Mouse (Mus musculus): ENCODE results near the gene Gm45521.
A peak's percentile ranks its signal among the peaks of the same experiment; 100 is the strongest.
"Not testable (repeated sequence)": the region's sequence is repeated elsewhere in the genome, so short reads cannot be mapped to it uniquely, and the experiment has no call there.

The Gm45521 gene

DNA sequence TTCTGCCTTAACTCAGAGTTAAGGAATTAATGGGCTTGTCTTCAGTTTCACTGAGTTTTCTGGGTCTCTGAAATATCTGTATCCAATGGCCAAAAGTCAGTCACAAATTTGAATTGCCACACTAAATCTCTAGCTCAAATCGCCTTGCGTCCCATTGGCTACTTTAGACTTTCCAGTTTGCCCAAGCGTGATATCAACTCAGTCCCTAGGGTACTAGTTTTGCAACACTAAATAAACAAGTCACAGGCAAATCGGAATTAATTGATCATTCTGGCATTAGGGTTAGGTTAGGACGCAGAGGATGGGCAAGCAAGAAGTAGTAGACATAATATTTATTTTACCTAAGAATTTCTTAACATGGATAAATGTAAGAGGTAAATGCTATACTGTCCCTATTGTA lies 43.2 kb downstream of the Gm45521 start:
- DNase-seq = no peak

DNA sequence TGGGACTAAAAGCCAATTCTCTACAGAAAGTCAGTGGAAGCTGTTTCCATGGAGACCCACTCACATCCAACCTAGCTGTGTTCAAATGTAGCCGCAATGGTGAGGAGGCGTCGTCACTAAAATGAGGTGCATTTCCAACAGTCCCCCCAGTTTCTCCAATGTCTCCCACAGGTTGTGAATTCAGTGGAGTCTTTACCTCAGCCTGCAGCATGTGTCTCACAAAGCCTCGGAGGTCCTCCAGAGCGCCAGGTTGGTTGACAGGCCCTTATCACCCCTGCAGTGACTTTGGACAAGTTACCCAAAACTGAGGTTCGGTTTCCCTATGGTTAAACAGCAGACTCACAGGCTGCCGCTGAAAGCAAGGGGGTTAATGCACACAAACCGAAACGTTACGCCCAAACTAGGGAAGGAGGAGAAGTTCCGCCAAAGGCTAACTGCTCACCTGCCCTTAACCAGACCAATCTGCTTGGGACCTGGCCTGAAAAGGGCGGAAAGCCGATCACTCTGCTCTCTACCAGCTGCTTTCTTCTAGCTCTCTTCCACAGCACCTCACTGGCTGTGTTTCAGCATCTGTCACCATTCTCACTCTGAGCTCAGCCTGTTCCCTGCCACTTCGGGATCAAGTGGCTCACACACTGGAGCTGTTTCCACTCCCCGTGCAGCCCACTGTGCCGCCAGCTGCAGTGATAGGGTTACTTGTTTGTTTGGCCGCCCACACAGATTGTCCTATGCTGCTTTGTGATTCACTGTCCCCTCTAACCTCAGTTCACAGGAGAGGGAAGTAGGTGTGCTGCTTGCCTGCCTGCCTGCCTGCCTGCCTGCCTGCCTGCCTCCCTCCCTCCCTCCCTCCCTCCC lies 44.0 kb downstream of the Gm45521 start:
- no peak for DNase-seq

DNA sequence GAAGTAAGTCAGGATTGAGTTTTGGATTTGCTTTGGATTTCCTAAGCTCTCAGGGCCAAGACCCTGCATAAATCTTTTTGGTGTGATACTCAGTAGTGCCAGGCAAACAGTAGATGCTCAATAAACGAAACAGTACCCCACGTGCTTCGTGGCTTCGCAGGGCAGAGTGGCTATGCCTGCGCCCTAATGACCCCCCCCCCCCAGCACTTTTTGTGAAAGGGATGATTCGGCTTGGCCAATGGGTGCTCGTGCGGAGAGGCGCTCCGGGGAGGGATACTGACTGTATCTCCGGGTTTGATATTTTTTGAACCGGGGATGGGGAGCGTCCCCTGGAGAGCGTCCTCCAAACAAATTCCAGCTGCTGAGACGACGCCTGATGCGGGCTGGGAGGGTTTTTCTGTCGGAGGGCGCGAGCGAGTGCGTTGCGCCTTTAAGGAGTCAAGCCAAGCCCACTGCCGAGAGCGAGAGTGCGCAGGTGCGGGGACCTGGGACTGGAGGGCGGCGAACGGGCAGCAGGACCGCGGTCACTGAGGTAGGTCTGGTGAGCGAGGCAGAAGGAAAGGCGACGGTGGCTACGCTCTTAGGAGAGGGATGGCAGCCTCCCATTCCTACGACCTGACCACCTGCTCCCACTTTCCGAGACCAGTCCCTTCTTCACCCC lies 45.5 kb downstream of the Gm45521 start, which contains the start of gene Abhd6:
Gene Abhd6, plus strand, starts transcription at position 471 of the 661 bp plus-strand sequence.
- DNase-seq = peak; percentile 93 to 94

DNA sequence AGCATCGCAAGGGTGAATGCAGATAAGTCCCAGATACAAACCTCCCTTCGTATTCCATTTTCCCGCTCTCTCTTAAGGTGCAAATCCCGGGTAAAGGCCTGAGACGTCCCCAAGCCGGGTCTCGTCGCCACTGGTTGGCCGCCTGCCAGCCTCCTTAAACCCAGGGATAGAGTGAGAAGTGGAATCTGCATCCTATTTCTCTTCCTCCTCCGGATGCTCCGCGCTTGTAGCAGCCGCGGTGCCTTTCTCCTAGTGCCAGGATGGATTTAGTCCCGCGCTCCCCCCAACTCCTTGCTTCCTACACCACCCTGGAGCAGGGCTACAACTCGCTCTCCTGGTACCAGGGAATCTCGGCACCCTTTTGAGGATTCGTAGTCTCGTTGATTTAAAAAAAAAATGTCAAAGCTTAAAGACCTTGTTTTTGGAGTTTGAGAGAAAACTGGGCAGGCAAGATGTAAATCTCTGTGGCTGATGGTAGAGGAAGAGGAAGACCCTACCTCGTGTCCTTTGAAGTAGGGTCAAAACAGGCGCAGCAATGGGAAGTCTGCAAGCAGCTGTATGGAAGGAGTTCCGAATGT lies 46.1 kb downstream of the Gm45521 start:
- DNase-seq = peak; percentile 77 to 81

DNA sequence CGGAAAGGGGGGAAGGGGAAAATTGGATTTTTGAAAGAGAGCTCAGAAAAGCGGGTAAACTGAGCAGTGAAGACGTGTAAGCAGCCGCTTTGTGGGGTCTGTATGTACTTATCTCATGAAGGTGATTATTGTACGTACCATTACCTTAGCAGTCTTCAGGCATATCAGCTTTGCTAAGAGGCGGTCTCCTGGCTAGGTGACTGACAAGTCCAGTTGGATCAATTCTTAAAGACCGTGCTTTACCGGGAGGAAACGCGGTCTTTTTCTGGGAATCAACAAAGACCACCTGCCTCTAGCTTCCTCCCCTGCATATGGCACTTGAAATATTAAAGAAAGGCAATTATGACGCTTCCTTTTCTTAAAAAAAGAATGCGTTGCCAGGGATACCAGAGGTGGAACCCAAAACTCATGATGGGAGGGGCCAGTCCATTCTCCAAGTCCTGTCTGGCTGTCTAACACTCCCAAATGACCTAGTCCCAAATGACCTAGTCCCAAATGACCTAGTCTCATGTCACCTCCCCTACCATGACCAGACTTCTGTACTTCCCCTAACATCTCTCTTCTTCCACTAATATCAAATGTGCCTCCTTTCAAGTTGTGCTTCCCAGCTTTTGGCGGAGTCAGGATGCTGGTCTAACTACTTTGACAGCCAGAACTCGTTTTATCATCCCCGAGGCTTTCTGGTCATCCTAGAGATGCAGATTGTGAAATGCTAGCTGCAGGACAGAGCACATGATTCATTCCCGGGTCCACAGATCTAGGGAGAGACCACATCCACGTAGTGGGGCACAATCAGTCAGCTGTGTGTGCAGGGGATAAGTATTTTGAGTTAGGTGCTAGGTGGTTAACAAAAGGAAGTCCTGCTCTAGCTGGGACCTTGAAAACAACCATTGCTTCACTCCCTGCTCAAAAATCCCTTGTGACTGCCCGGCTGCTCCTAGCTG lies 46.9 kb downstream of the Gm45521 start:
- DNase-seq = no peak

DNA sequence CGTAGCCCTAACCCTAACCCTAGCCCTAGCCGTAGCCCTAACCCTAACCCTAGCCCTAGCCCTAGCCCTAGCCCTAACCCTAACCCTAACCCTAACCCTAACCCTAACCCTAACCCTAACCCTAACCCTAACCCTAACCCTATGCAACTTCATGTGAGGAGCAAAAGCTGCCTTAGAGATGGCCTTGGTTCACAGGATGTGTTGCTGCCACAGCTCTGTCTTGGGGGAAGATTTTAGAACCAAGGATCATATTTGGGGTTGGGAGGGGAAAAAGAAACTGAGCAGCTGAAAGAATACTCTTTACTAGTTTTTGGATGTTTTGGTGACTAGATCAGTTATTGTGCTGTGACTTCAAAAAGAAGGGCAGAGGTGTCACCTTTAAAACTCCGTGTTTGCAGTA lies 49.0 kb downstream of the Gm45521 start:
- not testable (repeated sequence) for DNase-seq

DNA sequence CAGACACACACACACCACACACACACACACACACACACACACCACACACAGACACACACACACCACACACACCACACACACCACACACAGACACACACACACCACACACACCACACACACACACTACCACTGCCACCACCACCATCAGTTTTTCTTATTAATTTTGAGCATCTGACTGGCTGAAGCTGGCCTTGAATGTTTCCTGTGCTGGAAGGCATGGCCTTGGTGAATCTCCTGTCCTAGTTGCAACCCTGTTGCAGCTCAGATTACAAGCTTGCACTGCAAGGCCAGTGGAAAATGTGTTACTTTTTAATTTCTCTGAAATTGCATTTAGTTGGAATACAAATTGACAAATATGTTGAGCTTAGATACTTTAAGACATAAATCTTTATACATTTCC lies 50.0 kb downstream of the Gm45521 start:
- no peak for DNase-seq

DNA sequence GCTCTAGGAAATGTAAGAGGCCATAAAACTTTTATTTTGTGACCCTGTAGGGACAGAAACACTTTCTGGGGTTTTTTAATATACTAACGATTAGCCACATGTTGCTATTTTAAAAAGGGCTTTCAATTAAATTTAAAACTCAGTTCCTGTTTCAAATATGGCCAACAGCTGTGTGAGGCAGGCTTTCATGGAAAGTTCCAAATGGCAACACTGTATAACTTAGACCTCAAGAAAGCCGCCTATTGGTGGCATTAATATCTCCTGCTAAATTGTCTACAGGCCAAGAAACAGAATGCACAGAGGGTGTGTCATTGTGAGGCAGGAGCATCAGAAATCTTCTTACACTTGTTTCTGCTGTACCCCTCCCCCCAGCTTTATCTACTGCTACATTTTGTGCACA lies 50.4 kb downstream of the Gm45521 start:
- DNase-seq = no peak

DNA sequence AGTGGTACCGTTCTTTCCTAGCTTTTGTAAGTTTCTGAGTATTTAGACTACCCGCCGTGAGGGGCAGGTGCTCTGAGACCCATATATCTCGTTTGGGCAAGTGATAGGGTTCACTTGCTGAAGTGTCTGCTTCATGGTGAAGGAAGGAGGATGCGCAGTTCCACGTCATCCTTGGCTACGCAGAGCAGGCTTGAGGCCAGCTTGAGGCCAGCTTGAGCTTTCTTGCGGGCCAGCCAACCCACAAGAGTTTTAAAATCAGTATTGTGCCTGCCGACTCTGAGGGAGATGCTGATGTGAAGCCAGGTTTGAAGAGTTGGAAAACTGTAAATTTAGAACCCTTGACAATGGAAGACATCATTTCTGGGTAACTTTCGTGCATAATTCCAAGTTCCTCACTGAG lies 50.8 kb downstream of the Gm45521 start:
- DNase-seq = no peak
